Mouse (Mus musculus): ENCODE results near the gene Gm17783.
"Not testable (repeated sequence)": the region's sequence is repeated elsewhere in the genome, so short reads cannot be mapped to it uniquely, and the experiment has no call there.

Gm17783 gene

GRCm38 (mm10) chr16:45531950-45532349 is at the start of gene Gm17783:
Gene Gm17783, minus strand, starts transcription at chr16:45532050.
- DNase-seq (ENCODE audit: extremely low spot score, low read depth, low spot score), result no peak

- DNase-seq (ENCODE audit: extremely low spot score, low read depth, low spot score), result no peak
These were observed 48.0 kb upstream of the Gm17783 start for GRCm38 (mm10) chr16:45579883-45580282.

DNA sequence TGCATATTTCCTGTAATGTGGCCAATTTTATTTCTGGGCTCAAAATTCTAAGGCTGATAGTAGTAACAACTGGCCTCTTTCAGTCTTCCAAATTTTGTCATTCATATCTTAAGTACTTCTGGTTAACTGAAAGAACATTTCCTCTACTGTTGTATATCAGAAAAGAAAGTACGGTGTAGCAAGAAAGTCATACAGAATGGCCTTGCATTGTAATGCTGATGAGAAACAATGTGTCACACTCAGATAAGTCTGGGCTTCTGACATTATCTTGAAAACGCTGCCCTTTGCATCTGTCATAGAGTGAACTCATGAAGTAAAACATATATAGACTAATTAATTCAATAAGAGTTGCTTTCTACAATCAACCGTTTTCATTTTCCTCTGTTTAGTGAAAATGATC is 40.5 kb upstream of the Gm17783 start:
- no peak for DNase-seq (ENCODE audit: extremely low spot score, low read depth, low spot score)

GRCm38 (mm10) chr16:45561747-45562146 is 29.9 kb upstream of the Gm17783 start:
- no peak for DNase-seq (ENCODE audit: extremely low spot score, low read depth, low spot score)

GRCm38 (mm10) chr16:45551579-45551978 is 19.7 kb upstream of the Gm17783 start:
- no peak for DNase-seq (ENCODE audit: extremely low spot score, low read depth, low spot score)

- DNase-seq (ENCODE audit: extremely low spot score, low read depth, low spot score), result no peak
These were observed 16.1 kb upstream of the Gm17783 start for GRCm38 (mm10) chr16:45547982-45548381.

DNA sequence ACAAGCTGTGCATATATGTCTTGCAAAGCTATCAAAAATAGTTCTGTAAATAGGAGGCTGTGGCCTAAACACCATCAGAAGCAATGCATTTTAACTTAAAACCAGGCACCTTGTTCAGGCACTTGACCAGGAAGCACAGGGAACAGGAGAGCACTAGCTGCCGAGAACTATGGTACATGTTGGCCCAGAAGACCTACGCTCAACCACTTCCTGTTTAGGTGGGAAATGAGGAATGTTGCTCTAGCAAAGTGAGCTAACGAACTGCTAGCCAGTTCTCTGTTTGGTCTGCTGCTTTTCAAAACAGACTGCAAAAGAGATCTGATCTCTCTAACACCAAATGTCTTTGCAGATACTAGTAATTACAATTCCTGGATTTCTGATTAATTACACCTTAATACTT is 12.5 kb upstream of the Gm17783 start:
- no peak for DNase-seq (ENCODE audit: extremely low spot score, low read depth, low spot score)

GRCm38 (mm10) chr16:45542108-45542507 is 10.3 kb upstream of the Gm17783 start:
- DNase-seq (ENCODE audit: extremely low spot score, low read depth, low spot score), result no peak

DNA sequence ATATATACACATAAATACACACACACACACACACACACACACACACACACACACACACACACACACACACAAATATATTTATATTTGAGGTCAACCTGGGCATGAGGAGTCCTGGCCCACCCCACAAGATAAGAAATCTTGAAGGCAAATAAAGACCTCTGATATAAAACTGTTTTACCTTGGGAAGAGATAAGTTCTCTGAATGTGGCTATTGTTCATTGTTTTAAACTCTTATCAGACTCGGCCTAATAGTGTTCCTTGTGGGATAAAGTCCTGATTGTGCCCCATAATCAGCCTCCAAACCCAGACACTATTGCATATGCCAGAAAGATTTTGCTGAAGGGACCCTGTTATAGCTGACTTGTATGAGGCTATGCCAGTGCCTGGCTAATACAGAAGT is 6.5 kb upstream of the Gm17783 start:
- not testable (repeated sequence) for DNase-seq (ENCODE audit: extremely low spot score, low read depth, low spot score)

DNA sequence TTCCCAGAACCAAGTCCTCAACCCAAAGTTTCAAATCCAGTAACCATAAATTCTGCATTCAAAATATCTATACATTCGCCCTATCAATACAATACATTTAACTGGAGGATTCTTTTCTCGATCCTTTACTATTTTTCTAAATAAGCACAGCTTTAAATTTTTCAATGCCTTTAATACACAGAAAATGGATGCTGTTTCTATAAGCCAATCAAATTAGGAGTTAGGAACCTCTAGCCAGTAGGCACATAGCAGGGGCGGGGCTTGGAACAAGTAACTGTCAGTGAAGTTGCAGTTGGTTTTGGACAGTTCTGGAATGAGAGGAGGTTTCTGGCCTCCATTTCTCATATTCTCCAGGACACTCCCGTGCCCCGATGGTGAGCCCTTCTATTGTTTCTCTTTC is 3.2 kb upstream of the Gm17783 start, which contains the start of gene Slc9c1:
Gene Slc9c1, plus strand, starts transcription at position 301 of the 400 bp plus-strand sequence.
- no peak for DNase-seq (ENCODE audit: extremely low spot score, low read depth, low spot score)

- DNase-seq (ENCODE audit: extremely low spot score, low read depth, low spot score), result no peak
These were observed 6.3 kb downstream of the Gm17783 start for GRCm38 (mm10) chr16:45525551-45525950.

- DNase-seq (ENCODE audit: extremely low spot score, low read depth, low spot score), result no peak
These were observed 36.5 kb downstream of the Gm17783 start for GRCm38 (mm10) chr16:45495326-45495725.

DNA sequence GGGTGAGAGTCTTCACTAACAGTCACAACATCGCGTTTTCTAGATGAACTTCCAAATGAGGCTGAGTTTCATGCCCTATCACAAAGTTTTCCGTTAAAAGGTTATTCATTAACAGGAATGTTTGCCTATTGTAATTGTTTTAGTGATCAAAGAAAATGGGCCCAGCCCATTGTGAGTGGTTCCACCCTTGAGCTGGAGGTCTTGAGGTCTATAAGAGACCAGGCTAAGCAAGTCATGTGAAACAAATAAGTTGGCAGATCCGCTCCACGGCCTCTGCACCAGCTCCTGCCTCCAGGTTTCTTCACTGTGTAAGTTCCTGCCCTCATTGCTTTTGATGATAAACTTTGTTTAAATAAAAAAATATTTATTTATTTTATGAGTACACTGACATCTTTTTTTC is 38.9 kb downstream of the Gm17783 start, which contains the start of gene Gm609:
Gene Gm609, minus strand, starts transcription at position 43 of the 400 bp plus-strand sequence.
- DNase-seq (ENCODE audit: extremely low spot score, low read depth, low spot score), result no peak

DNA sequence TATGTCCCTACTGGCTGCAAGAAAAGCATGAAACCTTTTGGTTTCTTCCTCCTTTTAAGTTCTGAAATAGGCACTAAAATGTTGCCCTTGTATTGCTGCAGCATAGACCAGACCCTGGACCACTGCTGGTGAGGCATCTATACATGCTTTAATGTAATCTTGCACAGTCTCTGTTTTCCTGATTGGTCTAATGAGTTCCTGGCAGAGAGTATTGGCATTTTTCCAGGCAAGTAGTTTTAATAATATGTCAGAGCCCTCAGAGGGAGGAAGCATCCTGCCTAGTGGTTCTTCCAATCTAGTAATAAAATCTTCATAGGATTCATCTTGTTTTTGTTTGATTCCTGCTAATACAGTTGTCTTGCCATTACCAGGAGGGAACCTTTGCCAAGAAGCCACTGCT is 54.9 kb downstream of the Gm17783 start:
- no peak for DNase-seq (ENCODE audit: extremely low spot score, low read depth, low spot score)

DNA sequence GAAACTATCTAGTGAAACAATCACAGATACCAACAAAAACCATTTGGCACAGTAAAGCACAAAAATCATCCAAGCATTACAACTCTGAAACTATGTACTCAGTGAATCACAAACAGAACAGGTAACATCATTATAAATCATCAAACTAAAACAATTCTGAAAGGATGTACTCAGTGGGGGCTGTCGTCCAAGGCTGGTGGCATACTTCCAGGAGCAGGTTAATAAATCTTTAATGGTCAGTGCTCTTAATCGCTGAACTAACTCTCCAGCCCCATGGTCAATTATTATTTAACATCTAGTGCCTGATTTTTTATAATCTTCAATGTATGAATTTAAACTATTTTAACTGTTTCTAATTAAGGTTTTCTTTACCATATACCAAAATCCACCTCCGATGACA is 60.0 kb downstream of the Gm17783 start:
- not testable (repeated sequence) for DNase-seq (ENCODE audit: extremely low spot score, low read depth, low spot score)

Data from hindlimb bud, embryonic 11.5 days (tissue).